Mouse (Mus musculus): Measurements from ENCODE around the gene Epb41. TPM values are rescaled to one million over a fixed set of nuclear protein-coding genes. Genes with fewer than 3 reads are reported as not detected.

Gene Epb41
- polyA plus RNA-seq, 1 experiment from 2014 or later: 173 TPM

DNA sequence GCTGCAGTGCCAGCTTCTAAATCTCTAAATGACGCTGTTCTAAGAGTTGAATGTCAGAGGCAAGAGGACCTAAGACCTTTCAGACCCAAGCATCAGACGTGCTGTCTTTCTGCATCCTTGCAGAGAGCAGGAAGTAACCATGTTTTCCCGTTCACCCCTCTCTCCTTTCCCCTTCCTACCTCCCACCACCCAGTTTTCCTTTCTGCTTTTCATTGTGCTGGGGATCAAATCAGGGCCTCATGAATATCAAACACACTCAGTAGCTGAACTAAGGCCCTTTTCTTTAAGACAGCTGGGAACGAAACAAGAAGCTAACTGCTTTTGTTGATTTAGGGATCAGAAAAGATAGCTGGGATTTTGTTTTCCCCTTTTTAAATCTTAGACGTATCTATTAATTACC lies 125.2 kb downstream of the Epb41 start:
- Histone ChIP-seq H3K27me3 (ENCODE audit: insufficient read depth, poor library complexity, severe bottlenecking) (no peaks in the 10 kb centered on the region), H3K36me3 (peaks cover 39% of the 10 kb centered on the region), H3K27ac (no peak overlapping the region), H3K4me1 (replicated peaks) (peaks cover 29% of the 10 kb centered on the region), H3K4me3 (no peak overlapping the region), H3K9me3 (no peaks in the 10 kb centered on the region)
- 41% methylated on average over 5 of the region's 5 CpGs for WGBS
- no peak for DNase-seq (ENCODE audit: low spot score)

DNA sequence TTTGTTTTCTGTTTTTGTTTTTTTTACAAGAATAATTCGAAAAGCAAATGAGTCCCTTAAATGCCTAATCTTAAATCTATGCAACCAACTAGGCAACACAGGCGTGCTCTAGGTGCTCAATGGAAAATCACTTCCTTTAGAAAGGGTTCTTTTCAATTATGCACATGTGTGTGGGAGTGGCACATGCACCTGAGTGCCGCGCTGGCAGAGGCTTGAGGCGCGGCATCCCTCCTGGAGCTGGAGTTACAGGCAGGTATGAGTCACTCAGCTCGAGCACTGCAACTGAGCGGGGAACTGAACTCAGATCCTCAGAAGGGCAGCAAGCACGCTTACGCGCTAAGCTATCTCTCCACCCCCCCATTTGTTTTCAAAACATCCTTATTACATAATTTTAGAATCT lies 127.3 kb downstream of the Epb41 start:
- Histone ChIP-seq H3K27me3 (ENCODE audit: insufficient read depth, poor library complexity, severe bottlenecking) (no peaks in the 10 kb centered on the region), H3K4me1 (replicated peaks) (peaks cover 29% of the 10 kb centered on the region), H3K27ac (no peak overlapping the region), H3K36me3 (peaks cover 37% of the 10 kb centered on the region), H3K4me3 (no peak overlapping the region), H3K9me3 (no peaks in the 10 kb centered on the region)
- DNase-seq (ENCODE audit: low spot score): no peak
- WGBS: 91% methylated on average over 11 of the region's 11 CpGs

DNA sequence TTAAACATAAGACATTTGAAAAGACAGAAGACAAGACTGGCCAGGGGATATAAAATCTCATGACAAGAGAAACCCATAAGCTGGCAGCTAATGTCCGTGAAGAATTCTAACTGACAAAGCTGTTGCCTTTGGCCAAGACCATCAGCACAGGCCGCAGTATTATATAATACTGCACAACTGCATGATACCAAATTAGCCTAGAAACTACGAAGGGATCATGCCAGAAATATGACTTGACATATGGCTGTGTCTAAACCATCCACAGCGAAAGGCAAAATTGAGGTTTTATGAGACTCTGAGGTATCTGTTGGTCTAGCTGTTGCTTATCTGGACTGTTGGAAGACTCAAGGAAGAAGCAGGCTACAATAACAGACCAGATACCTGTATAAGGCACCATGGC lies 134.3 kb downstream of the Epb41 start:
- no peaks in the 10 kb centered on the region for H3K9me3 ChIP-seq
- WGBS: 97% methylated on average over 4 of the region's 4 CpGs
- H3K36me3 ChIP-seq: peaks cover 75% of the 10 kb centered on the region
- DNase-seq (ENCODE audit: low spot score): no peak
- H3K4me1 ChIP-seq (replicated peaks): no peaks in the 10 kb centered on the region
- no peak overlapping the region for H3K4me3 ChIP-seq
- no peaks in the 10 kb centered on the region for H3K27me3 ChIP-seq (ENCODE audit: insufficient read depth, poor library complexity, severe bottlenecking)
- H3K27ac ChIP-seq: no peak overlapping the region

DNA sequence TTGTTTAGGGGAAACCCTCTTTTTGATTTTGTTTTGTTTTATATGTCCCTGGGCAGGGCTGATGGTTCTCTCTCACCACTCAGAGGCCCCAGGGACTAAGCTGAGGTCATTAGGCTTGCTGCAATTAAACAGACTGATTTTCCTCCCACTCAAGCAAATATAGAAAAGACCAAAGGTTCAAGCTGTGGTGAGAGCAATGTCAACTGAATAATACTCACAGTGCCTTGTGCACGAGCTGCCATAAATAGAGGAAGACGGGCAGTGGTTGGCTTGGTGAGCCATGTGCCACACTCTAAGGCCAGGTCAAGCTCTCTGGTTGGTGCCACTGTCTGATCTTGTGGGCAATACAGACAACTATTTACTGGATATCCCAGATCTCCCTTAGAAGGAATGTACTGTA lies 135.7 kb downstream of the Epb41 start:
- Histone ChIP-seq H3K27me3 (ENCODE audit: insufficient read depth, poor library complexity, severe bottlenecking) (no peaks in the 10 kb centered on the region), H3K27ac (no peak overlapping the region), H3K9me3 (no peaks in the 10 kb centered on the region), H3K4me3 (no peak overlapping the region), H3K36me3 (peaks cover 84% of the 10 kb centered on the region), H3K4me1 (replicated peaks) (no peaks in the 10 kb centered on the region)
- DNase-seq (ENCODE audit: low spot score): no peak
- WGBS: 93% methylated on average over 2 of the region's 2 CpGs

DNA sequence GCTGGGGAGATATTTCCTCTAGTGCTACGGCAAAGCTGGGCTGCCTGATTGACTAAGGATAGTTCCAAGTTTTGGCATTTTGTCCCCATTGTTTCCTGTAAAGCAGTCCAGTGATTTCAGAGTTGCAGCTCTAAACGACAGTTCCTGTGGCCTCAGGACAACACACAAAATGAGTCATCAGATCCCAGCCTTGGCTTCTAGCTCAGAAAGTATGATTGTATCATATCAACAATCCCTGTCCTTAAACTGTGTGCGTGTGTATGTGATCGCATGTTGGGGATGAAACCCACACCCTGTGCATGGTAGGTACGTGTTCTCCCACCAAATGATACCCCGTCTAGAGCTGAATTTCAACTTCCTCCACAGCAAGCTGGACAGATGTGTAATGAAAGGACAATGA lies 146.0 kb downstream of the Epb41 start:
- peaks cover 33% of the 10 kb centered on the region; the same call in 1 of the 2 replicates for H3K4me1 ChIP-seq (replicated peaks)
- no peak overlapping the region for H3K4me3 ChIP-seq
- peaks cover 99% of the 10 kb centered on the region for H3K36me3 ChIP-seq
- no peaks in the 10 kb centered on the region for H3K9me3 ChIP-seq
- DNase-seq (ENCODE audit: low spot score): no peak
- 90% methylated on average over 6 of the region's 6 CpGs for WGBS
- H3K27me3 ChIP-seq (ENCODE audit: insufficient read depth, poor library complexity, severe bottlenecking): peaks cover 18% of the 10 kb centered on the region
- no peak overlapping the region for H3K27ac ChIP-seq

DNA sequence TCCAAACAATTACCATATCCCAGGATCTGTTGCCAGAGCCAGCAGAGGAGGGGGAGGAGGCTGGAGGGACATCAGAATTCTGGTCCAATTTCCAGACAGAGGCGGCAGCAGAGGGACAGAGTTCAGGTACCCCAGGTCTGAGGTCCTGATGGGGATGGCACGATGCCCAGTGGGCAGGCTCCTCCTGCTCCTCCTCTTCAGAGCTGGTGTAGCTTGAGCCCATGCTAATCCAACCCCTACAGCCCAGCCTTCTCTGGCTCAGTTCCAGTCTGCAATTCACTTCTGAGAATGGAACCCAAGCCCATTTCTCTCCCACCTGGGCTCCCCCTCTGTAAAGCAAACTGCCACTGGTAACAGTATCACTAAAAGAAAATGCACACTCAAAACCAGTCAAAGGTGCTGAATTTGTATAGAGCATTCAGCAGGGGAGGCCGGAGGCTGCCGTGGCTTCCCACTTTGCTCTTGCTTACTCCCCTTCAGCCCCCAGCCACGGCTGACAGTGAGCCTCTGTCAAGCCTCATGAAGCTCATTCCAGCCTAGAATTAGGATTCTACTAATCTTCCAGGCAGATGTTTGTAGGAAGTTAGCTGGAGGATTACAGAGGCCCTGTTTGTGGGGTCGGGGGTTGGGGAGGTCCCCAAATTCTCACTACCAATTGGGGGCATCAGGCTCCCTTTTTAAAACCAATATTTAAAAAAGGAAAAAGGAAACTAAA lies 150.9 kb downstream of the Epb41 start:
- DNase-seq (ENCODE audit: low spot score): no peak
- Histone ChIP-seq H3K9me3 (no peaks in the 10 kb centered on the region), H3K27me3 (ENCODE audit: insufficient read depth, poor library complexity, severe bottlenecking) (peaks cover 67% of the 10 kb centered on the region), H3K4me3 (no peak overlapping the region), H3K4me1 (replicated peaks) (peaks cover 72% of the 10 kb centered on the region), H3K27ac (no peak overlapping the region), H3K36me3 (peaks cover 68% of the 10 kb centered on the region)
- WGBS: 78% methylated on average over 6 of the region's 6 CpGs

DNA sequence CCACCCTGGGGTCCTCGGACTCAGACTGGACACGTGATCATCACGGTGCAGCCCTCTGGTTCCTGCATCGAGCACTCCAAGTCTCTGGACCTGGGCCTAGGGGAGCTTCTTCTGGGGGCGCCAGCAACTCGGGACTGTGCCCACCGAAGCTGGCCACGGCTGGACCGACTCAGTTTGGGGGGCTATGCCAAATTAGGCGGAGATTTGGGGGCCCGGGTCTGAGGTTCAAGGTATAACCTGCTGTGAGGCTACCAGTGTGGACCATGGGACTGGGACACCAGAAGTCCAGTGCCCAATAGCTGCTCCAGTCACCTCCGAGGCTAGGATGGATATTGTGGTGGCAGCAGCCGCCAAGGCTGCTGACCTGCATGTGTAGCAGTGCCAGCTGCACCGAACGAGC lies 152.7 kb downstream of the Epb41 start:
- no peak for DNase-seq (ENCODE audit: low spot score)
- peaks cover 49% of the 10 kb centered on the region for H3K36me3 ChIP-seq
- 57% methylated on average over 15 of the region's 15 CpGs for WGBS
- no peaks in the 10 kb centered on the region for H3K9me3 ChIP-seq
- peaks cover 85% of the 10 kb centered on the region for H3K27me3 ChIP-seq (ENCODE audit: insufficient read depth, poor library complexity, severe bottlenecking)
- H3K27ac ChIP-seq: peak overlapping the region; percentile 82; the same call in 1 of the 2 replicates
- H3K4me3 ChIP-seq: peak overlapping the region; percentile 62
- H3K4me1 ChIP-seq (replicated peaks): peaks cover 83% of the 10 kb centered on the region

DNA sequence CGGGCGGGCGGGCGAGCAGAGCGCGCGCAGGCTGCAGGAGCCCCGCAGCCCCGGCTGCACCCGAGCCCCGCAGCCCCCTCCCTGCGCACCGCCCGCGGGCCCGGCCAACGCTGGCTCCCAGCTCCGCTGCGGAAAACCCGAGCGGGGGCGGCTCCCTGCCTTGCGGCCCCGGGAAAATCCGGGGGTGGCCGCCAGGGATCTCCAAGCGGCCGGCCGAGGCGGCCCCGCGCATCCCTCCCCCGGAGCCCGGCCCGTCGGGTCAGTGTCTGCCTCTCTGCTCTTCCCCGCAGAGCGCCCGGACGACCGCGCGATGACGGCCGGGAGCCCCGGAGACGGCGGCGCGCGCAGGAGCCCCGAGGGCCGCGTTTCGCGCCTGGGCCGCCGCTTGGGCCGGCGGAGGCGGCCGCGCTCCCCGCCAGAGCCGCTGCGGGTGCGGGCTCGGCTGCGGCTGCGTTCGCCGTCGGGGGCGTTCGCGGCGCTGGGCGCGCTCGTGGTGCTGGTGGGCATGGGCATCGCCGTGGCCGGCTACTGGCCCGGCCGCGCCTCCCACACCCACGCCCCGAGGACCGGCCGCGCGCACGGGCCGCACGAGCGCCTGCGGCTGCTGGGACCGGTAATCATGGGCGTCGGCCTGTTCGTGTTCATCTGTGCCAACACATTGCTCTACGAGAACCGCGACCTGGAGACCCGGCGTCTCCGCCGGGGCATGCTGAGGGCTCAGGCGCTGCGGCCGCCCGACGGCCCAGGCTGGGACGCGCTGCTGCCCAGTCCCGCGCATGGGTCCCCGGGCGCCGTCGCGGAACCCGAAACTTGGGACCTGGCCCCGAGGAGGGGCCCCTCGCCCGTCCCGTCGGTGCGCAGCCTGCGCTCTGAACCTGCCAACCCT lies 153.4 kb downstream of the Epb41 start, which contains the start of gene Tmem200b:
Tmem200b (plus strand) TSS at position 311 of the 886 bp plus-strand sequence.
- Histone ChIP-seq H3K27me3 (ENCODE audit: insufficient read depth, poor library complexity, severe bottlenecking) (peaks cover 92% of the 10 kb centered on the region), H3K27ac (peak within 1 kb of the TSS; percentile 82), H3K4me3 (peak within 1 kb of the TSS; percentile 62), H3K4me1 (replicated peaks) (peaks cover 83% of the 10 kb centered on the region), H3K36me3 (peaks cover 42% of the 10 kb centered on the region), H3K9me3 (no peaks in the 10 kb centered on the region)
- 2% methylated on average over 128 of the region's 130 CpGs for WGBS
- DNase-seq (ENCODE audit: low spot score): peak; percentile 45

DNA sequence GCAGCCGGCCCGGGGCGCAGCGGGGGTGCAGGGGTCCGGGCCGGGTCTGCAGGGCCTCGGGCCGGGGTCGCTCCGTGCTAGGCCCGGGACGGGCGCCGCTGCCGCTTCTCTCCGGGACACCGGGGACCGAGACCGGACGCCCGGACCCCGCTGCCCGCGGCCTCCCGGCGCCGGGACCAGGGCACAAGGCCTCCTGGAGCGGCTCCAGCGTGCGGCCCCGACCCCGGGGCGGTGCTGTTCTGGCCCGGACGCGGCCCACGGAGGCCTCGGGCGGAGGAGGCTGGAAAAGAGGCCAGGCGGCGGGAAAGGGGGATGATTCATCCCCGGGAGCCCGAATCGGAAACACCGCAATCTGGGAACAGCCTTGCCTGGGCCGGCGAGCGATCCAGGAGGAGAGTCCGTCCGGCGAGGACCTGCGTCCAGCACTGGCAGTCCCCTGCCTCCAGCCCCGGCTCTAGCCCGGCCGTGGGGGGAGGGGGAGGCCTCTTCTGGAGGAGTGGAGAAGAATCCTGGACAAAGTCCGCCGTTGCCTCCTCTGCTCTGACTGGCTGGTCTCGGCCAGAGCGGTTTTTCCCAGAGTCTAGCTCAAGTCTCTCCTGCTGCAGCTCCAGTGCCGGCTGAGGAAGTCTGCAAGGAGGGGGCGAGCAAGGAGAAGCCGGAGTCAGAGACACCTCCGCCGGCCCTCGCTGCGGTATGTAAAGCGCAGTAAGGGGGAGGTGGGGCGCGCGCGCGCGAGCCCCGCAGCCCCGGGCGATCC lies 154.3 kb downstream of the Epb41 start:
- DNase-seq (ENCODE audit: low spot score): peak; percentile 77
- Histone ChIP-seq H3K27me3 (ENCODE audit: insufficient read depth, poor library complexity, severe bottlenecking) (peaks cover 98% of the 10 kb centered on the region), H3K9me3 (no peaks in the 10 kb centered on the region), H3K36me3 (peaks cover 33% of the 10 kb centered on the region), H3K4me1 (replicated peaks) (peaks cover 82% of the 10 kb centered on the region), H3K27ac (peak overlapping the region; percentile 82), H3K4me3 (peak overlapping the region; percentile 62)
- under 1% methylated on average over 76 of the region's 76 CpGs for WGBS

DNA sequence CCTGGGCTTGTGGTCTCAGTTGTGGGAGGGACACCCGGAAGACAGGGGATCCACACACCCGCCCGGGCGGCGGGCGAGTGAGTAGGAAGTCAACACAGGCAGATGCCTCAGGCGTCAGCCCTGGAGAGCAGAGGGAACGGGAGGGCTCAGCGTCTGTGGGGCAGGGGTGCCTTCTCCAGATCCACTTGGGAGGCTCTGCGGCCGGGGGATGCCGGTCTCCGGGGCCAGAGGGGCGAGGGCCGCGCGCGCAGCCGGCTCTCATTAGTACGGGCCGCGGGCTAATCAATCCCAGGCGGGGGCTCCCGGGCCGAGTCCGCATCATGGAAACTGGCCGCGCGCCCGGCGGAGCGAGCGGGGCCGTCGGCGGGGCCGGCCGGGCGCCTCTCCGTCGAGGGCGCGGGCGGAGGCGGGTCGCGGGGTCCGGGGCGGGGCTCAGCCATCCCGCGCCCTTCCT lies 155.0 kb downstream of the Epb41 start:
- Histone ChIP-seq H3K27me3 (ENCODE audit: insufficient read depth, poor library complexity, severe bottlenecking) (peaks cover 100% of the 10 kb centered on the region), H3K36me3 (peaks cover 27% of the 10 kb centered on the region), H3K27ac (peak overlapping the region; percentile 82), H3K4me1 (replicated peaks) (peaks cover 82% of the 10 kb centered on the region), H3K4me3 (peak overlapping the region; percentile 62), H3K9me3 (no peaks in the 10 kb centered on the region)
- peak; percentile 61 for DNase-seq (ENCODE audit: low spot score)
- WGBS: under 1% methylated on average over 51 of the region's 51 CpGs

DNA sequence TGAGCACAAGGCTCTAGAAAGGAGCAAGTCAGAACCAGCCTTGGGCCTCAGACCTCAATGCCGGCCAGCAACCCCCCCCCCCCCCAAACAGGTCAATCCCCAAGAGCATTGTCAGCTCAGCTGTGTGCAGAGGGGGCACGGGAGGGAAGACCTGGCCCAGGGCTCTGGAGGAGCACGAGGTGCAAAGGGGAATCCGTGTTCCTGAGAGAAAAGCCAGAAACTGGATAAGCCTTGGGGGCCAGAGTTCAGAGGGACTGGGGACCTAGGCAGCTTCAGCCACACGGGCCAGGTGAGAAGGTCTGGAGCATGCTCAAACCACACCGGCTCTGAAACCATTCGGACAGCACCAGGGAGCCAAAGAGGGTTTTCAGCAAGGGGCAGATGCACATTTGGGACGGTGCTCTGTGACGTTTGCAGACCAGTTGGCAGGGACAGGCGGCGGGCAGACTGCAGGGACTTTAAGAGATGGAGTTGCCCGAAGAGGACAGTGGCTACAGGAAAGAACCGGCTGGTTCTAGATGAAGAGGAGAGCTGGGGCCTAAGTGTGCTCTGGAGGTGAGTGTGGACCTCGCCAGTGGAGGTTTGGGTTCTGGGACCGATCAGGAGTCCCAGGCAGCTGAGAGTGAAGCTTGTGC lies 155.5 kb downstream of the Epb41 start:
- peaks cover 81% of the 10 kb centered on the region for H3K4me1 ChIP-seq (replicated peaks)
- peak overlapping the region; percentile 82 for H3K27ac ChIP-seq

More for the DNA sequence above, 155.5 kb downstream of the Epb41 start:
- peak overlapping the region; percentile 62 for H3K4me3 ChIP-seq
- H3K36me3 ChIP-seq: peaks cover 21% of the 10 kb centered on the region
- WGBS: 6% methylated on average over 15 of the region's 15 CpGs
- H3K9me3 ChIP-seq: no peaks in the 10 kb centered on the region
- no peak for DNase-seq (ENCODE audit: low spot score)
- peaks cover 100% of the 10 kb centered on the region for H3K27me3 ChIP-seq (ENCODE audit: insufficient read depth, poor library complexity, severe bottlenecking)

Measured in hindbrain, embryonic 10.5 days (tissue).